Mouse (Mus musculus): ENCODE results near the gene N4bp2l1.

The N4bp2l1 gene

GRCm38 (mm10) chr5:150599301-150600294, 2.6 kb upstream of the N4bp2l1 start:
- no peak for DNase-seq (ENCODE audit: low spot score in 2 of 2)

GRCm38 (mm10) chr5:150598202-150599119, 1.5 kb upstream of the N4bp2l1 start:
- DNase-seq (ENCODE audit: low spot score in 2 of 2) = no peak

DNA sequence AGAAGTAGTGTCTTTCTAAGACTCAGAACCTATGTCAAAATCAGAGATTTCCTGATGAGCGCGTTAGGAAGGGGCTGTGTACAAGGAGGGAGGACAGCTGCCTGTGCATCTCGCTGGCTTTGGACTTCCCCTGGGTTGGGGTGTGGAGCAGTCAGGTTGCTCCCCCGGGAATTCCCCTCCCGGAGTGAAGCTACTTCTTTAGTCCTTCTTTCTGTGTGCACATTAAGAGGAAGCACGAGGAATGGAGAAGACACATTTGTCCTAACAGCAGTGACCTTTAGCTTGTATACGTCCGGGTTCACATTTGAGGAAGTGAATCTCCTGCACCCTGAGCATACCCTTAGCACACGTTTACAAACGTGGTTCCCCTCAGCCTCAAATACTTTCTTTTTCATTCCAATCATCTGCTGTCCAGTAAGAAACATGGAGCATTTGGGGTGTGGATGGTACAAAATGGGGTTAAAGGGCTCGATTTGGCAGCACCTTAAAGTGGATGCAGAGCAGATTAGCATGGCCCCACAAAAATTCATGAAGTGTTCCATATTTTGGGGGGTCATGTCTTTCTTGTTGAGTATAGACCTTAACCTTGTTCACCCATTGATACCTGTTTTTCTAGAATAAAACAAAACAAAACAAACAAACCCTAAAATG, 1.5 kb downstream of the N4bp2l1 start:
- no peak for DNase-seq (ENCODE audit: low spot score in 2 of 2)

DNA sequence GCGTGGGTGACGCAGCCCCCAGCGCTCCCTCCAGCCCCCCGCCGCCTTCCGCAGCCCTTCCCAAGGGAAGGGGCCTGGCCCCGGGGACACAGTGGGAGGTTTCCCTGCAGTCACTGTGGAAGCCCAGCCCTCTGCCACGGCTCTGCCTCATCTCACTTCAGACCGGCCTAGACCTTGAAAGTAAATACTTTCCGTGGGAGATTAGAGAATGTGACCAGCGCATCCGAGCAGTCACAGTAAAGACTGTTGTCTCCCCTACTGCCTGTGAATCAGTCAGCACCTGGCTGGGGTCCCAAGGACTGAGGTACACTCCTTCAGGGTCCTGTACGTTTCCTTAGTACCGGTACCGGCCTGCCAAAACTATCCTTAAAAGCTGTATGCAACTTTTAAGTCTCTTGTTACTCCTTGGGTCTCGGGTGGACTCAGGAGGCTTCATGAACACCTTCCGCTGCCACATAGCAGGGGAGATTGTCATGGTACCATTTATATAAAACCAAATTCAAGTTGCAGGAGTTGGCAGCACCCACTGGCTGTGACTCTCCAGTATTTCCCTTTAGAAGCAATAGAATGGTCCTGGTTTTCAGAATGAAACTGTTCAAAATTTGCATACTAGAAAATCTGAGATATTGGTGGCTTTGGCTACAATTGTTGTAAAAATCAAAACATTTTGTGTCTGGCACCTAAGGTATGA, 2.2 kb downstream of the N4bp2l1 start:
- DNase-seq (ENCODE audit: low spot score in 2 of 2) = no peak

GRCm38 (mm10) chr5:150593756-150594648, 3.0 kb downstream of the N4bp2l1 start:
- peak; percentile 30 to 56 for DNase-seq (ENCODE audit: low spot score in 2 of 2)

- DNase-seq (ENCODE audit: low spot score in 2 of 2) = peak in 1 of 2 experiments; percentile 40
These were observed 3.9 kb downstream of the N4bp2l1 start for GRCm38 (mm10) chr5:150592904-150593755.

- DNase-seq (ENCODE audit: low spot score in 2 of 2) = no peak
These were observed 4.6 kb downstream of the N4bp2l1 start for GRCm38 (mm10) chr5:150592186-150592903.

DNA sequence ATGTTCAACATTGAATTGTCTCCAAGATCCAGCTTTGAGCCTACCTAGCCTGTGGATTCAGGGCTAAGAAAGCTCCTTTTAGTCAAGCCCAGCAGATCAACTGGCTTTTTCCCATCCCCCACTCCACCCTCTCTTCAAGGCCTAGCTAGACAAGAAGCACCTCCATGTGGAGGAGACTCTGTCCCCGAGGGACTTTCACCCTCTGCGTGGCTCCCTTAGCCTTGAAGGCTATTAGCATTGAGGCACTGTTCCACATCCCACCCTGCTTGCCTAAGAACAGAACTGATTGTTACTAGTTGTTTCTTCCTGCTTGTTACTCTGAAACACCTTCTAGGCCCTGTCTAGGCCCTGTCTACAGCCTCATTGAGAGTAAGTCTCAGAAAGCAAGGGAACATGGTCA, 7.0 kb downstream of the N4bp2l1 start:
- no peak for DNase-seq (ENCODE audit: low spot score in 2 of 2)

- DNase-seq (ENCODE audit: low spot score in 2 of 2) = no peak
These were observed 12.7 kb downstream of the N4bp2l1 start for GRCm38 (mm10) chr5:150584337-150584729.

GRCm38 (mm10) chr5:150583622-150584336, 13.2 kb downstream of the N4bp2l1 start:
- no peak for DNase-seq (ENCODE audit: low spot score in 2 of 2)

- DNase-seq (ENCODE audit: low spot score in 2 of 2) = no peak
These were observed 13.8 kb downstream of the N4bp2l1 start for GRCm38 (mm10) chr5:150583181-150583580.

- no peak for DNase-seq (ENCODE audit: low spot score in 2 of 2)
These were observed 15.8 kb downstream of the N4bp2l1 start for GRCm38 (mm10) chr5:150581180-150581579.

DNA sequence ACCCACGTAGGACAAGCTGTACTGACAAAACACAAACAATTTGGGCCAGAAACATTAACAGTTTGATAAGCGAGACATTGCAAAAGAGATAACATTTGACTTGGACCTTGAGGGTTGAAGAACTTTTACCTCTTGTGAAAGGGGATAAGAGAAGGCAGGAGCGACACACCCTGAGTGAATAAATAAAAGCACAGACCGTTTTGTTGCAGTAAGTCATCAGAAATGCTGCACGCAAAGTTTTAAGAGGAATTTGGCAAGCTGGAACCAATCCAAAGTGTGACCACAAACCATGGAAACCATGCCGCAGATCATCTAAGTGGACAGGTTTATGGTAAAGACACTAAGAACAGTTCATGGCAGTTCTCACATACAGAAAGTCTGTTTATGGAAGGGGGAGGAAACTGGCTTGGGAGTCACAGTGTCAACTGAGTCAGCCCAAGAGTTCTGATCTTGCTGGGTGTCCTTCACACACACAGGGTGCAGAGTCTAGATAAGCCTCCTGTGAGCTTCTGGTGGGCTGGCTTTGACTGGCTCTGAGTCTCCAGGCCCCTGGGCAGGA, 18.3 kb downstream of the N4bp2l1 start:
- DNase-seq (ENCODE audit: low spot score in 2 of 2) = no peak

- DNase-seq (ENCODE audit: low spot score in 2 of 2) = no peak
These were observed 20.2 kb downstream of the N4bp2l1 start for GRCm38 (mm10) chr5:150576832-150577231.

DNA sequence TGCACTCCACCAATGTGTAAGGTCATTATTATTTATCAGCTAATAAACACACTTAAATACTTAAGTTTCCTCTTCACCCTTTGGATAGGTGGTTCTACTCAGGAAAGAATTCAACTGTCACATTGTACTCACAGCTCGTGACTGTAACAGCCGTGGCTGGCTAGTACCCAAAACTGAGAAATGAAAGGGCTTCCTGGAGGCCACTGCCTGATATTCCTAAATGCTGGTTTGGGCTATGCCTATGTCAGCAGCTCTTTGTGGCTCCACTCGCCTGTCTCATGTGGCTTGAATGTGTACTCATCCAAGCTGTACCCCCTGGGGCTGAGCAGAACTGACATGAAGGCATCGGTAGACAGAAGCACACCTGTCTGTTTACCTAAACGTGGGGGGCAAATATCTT, 22.1 kb downstream of the N4bp2l1 start:
- no peak for DNase-seq (ENCODE audit: low spot score in 2 of 2)

DNA sequence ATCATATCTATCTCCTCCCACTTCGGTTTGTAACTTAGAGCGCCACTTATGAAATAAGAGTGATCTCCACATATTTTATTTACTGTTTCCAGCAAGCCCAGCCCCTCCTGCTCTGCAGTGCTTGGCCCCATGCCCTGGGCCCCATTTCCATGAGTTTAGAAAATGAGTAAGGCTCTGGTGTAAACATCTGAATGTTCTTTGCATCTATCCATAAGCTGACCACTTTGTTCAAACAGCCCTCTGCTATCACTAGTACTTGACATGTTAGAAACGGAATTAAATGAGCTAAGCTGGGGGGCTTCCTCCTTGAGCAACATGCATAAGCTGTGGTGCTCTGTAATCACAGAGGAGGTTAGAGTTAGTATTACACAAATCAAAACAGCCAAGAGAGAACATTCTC, 22.6 kb downstream of the N4bp2l1 start:
- DNase-seq (ENCODE audit: low spot score in 2 of 2) = no peak

GRCm38 (mm10) chr5:150570496-150571219, 26.3 kb downstream of the N4bp2l1 start:
- no peak for DNase-seq (ENCODE audit: low spot score in 2 of 2)
